Mouse (Mus musculus) neural tube, embryonic 11.5 days (tissue): ENCODE measurements around the gene Psph. TPM values are rescaled to one million over a fixed set of nuclear protein-coding genes. Genes with fewer than 3 reads are reported as not detected.
A peak's percentile ranks its signal among the peaks of the same experiment; 100 is the strongest.

Experiments used
- ATAC-seq: fragments of 200-750 bp; cut with Nextera tagmentation; 2 replicates; pipeline ENCODE4 v1.8.0; 2017; ENCODE audit warnings: moderate number of reproducible peaks, mild to moderate bottlenecking, moderate TSS enrichment, moderate library complexity; ENCODE audit not compliant: insufficient read depth, low FRiP score, low TSS enrichment
- DNase-seq: peaks from one replicate; pipeline ENCODE4 v3.0.0-alpha.2; 2015; ENCODE audit warnings: low spot score
- H3K27ac ChIP-seq: fragments of 300-500 bp; sonication (generic); 2 replicates; pipeline ENCODE4 v1.5.1; 2014; ENCODE audit warnings: low read depth, mild to moderate bottlenecking, low read length
- H3K27me3 ChIP-seq: fragments of 300-500 bp; sonication (generic); 2 replicates; pipeline ENCODE4 v1.6.1; 2014; ENCODE audit warnings: mild to moderate bottlenecking, low read length, mixed read lengths; ENCODE audit not compliant: control insufficient read depth, insufficient read depth
- H3K36me3 ChIP-seq: fragments of 300-500 bp; sonication (generic); 2 replicates; pipeline ENCODE4 v1.6.1; 2014; ENCODE audit warnings: mild to moderate bottlenecking, low read length, moderate library complexity, mixed read lengths; ENCODE audit not compliant: control insufficient read depth, insufficient read depth
- H3K4me1 ChIP-seq: fragments of 300-500 bp; sonication (generic); 2 replicates; pipeline ENCODE4 v1.6.1; 2014; ENCODE audit warnings: low read length, mixed read lengths; ENCODE audit not compliant: control insufficient read depth, insufficient read depth
- H3K4me2 ChIP-seq: fragments of 300-500 bp; sonication (generic); 2 replicates; pipeline ENCODE4 v1.6.1; 2014; ENCODE audit warnings: low read depth, mild to moderate bottlenecking, moderate library complexity
- H3K4me3 ChIP-seq: fragments of 300-500 bp; sonication (generic); 2 replicates; pipeline ENCODE4 v1.5.1; 2014; ENCODE audit warnings: low read depth, low read length
- H3K9ac ChIP-seq: fragments of 300-500 bp; sonication (generic); 2 replicates; pipeline ENCODE4 v1.6.1; 2014; ENCODE audit warnings: mild to moderate bottlenecking, low read length
- H3K9me3 ChIP-seq: fragments of 300-500 bp; sonication (generic); 2 replicates; pipeline ENCODE4 v1.6.1; 2016; ENCODE audit warnings: low read length; ENCODE audit not compliant: control insufficient read depth
- WGBS: fragments of 180-500 bp; shearing (Covaris S2); extraction: QIAGEN DNeasy Blood & Tissue Kit; methylation state at CpG from one replicate; pipeline ENCODE4 v1.1.7; 2014; 5-methylcytosine and 5-hydroxymethylcytosine counted together
- polyA plus RNA-seq: library from polyadenylated mRNA; unstranded; fragments of >200 nt; fragmentation: Nextera tagmentation; extraction: Ambion mirVana; gene quantifications from 2 replicates; pipeline ENCODE4 v1.2.1, GENCODE M21; 2014

Psph gene
- polyA plus RNA-seq, 1 experiment from 2014 or later = 37.8 TPM

DNA sequence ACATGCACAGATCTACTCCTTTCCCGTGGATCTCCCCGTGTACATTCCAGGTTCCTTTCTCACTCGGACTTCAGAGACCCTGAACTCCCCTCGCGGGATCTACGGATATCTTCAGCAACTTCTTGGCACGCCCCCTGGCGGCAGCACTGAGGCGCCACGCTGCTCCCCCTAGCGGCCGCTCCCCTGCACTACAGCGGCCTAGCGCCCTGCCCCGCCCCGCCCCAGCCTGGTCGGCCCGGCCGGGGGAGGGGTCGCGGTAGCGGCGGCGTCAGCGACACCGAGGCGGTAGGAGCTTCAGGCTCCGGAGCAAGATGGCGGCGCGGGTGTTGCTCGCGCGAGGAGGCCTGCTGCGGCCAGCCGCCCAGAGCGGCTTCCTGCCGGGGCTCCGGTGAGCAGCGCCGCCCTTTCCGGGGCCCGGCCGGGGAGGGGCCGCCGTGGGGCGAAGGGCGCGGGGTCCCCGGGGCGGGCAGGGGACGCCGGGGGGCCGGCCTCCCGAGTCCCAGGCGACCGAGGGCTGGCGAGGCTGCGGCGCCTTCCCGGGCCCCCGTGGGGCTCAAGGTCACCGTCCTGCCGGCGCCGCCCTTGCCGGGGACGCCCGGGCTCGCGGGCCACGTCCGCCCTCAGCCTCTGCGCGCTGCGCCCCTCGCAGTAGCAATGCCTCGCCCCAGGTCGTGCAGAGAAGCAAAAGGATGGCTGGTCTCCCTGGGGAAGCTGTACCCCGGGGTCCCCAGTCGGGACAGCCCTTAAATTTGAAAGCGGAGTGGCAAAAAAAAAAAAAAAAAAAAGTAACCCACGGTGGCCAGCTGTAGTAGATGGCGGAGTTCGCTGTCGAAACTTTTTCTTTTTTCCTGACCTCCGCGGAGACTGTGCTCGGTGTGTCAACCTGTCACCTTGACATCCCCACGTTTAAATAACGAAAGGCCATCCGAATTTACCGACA is 62.1 kb downstream of the Psph start, which contains the start of gene Nipsnap2:
TSS of gene Nipsnap2 (plus strand) at position 230 of the 940 bp plus-strand sequence.
- no peaks in the 10 kb centered on the region for H3K27me3 ChIP-seq
- ATAC-seq (peak; percentile 95), DNase-seq (peak; percentile 95)
- H3K4me3 ChIP-seq = peak within 1 kb of the TSS; percentile 89
- peak within 1 kb of the TSS; percentile 96 for H3K9ac ChIP-seq
- under 1% methylated on average over 72 of the region's 93 CpGs for WGBS
- H3K4me1 ChIP-seq = no peaks in the 10 kb centered on the region
- H3K36me3 ChIP-seq = no peaks in the 10 kb centered on the region
- H3K4me2 ChIP-seq = peak within 1 kb of the TSS; percentile 38
- H3K9me3 ChIP-seq = no peaks in the 10 kb centered on the region
- peak within 1 kb of the TSS; percentile 92 for H3K27ac ChIP-seq

DNA sequence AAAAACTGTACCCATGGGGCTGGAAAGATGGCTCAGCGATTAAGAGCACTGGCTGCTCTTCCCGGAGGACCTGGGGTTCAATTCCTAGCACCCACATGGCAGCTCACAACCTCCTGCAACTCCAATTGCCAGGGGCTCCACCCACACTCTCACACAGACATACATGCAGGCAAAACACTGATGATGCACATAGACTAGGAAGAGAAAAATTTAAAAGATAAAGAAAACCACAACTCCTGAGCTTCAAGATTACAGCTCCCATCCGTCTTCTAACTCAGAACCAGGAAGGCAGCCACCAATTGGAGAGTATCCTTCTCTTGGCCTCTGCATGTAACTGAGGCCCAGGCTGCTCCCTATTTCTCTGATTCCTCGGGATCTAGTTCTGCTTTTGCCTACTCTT is 63.0 kb downstream of the Psph start:
- H3K36me3 ChIP-seq = no peaks in the 10 kb centered on the region
- ATAC-seq (no peak), DNase-seq (no peak)
- peak overlapping the region; percentile 38; the same call in 1 of the 2 replicates for H3K4me2 ChIP-seq
- peak overlapping the region; percentile 96 for H3K9ac ChIP-seq
- WGBS = 52% methylated on average over 4 of the region's 4 CpGs
- H3K4me3 ChIP-seq = peak overlapping the region; percentile 89; the same call in 1 of the 2 replicates
- H3K4me1 ChIP-seq = no peaks in the 10 kb centered on the region
- H3K27ac ChIP-seq = no peak overlapping the region
- H3K9me3 ChIP-seq = no peaks in the 10 kb centered on the region
- no peaks in the 10 kb centered on the region for H3K27me3 ChIP-seq

DNA sequence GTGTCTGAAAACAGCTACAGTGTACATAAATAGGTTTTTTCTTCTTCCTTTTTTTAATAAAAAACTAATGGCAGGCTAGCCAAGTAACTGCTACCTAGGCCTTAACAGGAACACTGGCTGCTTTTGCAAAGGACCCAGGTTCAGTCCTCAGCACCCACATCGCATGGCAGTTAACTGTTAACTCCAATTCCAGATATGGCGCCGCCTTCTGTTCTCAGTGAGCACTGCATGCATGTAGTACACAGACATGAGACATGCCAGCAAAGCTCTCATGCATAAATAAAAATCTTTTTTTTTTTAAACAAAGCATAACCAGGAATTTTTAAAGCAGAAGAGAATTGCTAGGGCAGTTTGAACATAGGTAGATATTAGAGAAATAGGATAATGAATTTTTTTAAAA is 67.1 kb downstream of the Psph start:
- Histone ChIP-seq H3K4me1 (0 out of 2 replicates have a peak, but pooled peaks cover 6% of the 10 kb centered on the region), H3K27ac (no peak overlapping the region), H3K9me3 (no peaks in the 10 kb centered on the region), H3K4me2 (no peak overlapping the region), H3K9ac (no peak overlapping the region), H3K4me3 (no peak overlapping the region), H3K36me3 (peaks cover 5% of the 10 kb centered on the region), H3K27me3 (no peaks in the 10 kb centered on the region)
- 87% methylated on average over 3 of the region's 3 CpGs for WGBS
- DNase-seq (no peak), ATAC-seq (no peak)

DNA sequence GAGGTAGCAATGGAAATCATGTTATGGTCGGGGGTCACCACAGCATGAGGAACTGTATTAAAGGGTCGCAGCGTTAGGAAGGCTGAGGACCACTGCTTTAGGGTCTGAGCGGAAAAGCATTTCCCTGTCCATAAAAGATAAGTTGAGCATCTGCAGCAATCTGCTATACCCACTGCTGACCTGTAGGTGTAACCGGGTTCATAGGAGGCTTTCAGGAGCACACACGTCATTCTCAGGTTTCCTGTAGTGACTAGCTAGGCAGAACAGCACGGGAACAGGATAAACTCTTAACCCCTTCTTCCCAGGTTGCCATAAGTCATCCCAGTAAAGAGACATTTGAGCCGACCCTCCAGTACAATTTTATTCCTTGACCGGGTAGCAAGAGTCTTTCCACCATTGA is 70.2 kb downstream of the Psph start:
- 90% methylated on average over 9 of the region's 9 CpGs for WGBS

More for the DNA sequence above, 70.2 kb downstream of the Psph start:
- Histone ChIP-seq H3K27me3 (no peaks in the 10 kb centered on the region), H3K4me2 (no peak overlapping the region), H3K36me3 (peaks cover 5% of the 10 kb centered on the region), H3K9ac (no peak overlapping the region), H3K9me3 (no peaks in the 10 kb centered on the region), H3K27ac (no peak overlapping the region), H3K4me3 (no peak overlapping the region), H3K4me1 (0 out of 2 replicates have a peak, but pooled peaks cover 6% of the 10 kb centered on the region)
- ATAC-seq (no peak), DNase-seq (no peak)

Other genes starting within 250 kb of the Psph start
- 3.5 and 3.8 TPM in 2 replicates for gene Mmp17, start 203.3 kb downstream of the Psph start, polyA plus RNA-seq
- gene Zfp11, start 117.3 kb downstream of the Psph start, polyA plus RNA-seq = 7.3 and 8.2 TPM in 2 replicates
- gene Sept14, start 78.9 kb downstream of the Psph start, polyA plus RNA-seq = not detected in 2 replicates
- 160 and 178 TPM in 2 replicates for gene Mrps17, start 72.0 kb downstream of the Psph start, polyA plus RNA-seq
- gene Nipsnap2, start 62.4 kb downstream of the Psph start, polyA plus RNA-seq = 73.7 and 73.8 TPM in 2 replicates
- 44.0 and 48.5 TPM in 2 replicates for gene Sumf2, start 59.5 kb upstream of the Psph start, polyA plus RNA-seq
- gene Chchd2, start 100.0 kb upstream of the Psph start, polyA plus RNA-seq = 988 and 1,013 TPM in 2 replicates
- 8.8 and 10.0 TPM in 2 replicates for gene Zbed5, start 108.3 kb upstream of the Psph start, polyA plus RNA-seq
- gene Phkg1, start 111.1 kb upstream of the Psph start, polyA plus RNA-seq = 0.24 TPM in 1 of 2 replicates, not detected in the other
- gene Nupr1l, start 121.1 kb upstream of the Psph start, polyA plus RNA-seq = 2.3 and 2.9 TPM in 2 replicates
- gene Vkorc1l1, start 154.5 kb upstream of the Psph start, polyA plus RNA-seq = 31.3 and 32.2 TPM in 2 replicates
- gene Gusb, start 215.6 kb upstream of the Psph start, polyA plus RNA-seq = 35.1 and 35.9 TPM in 2 replicates
- 30.8 and 32.2 TPM in 2 replicates for gene Asl, start 241.8 kb upstream of the Psph start, polyA plus RNA-seq
- gene Crcp, start 241.8 kb upstream of the Psph start, polyA plus RNA-seq = 38.6 and 43.2 TPM in 2 replicates